Mouse (Mus musculus): ENCODE results near the gene Iqca. TPM values are rescaled to one million over a fixed set of nuclear protein-coding genes. Genes with fewer than 3 reads are reported as not detected.

Iqca gene
- polyA plus RNA-seq, 1 experiment from 2014 or later: 0.09 TPM

DNA sequence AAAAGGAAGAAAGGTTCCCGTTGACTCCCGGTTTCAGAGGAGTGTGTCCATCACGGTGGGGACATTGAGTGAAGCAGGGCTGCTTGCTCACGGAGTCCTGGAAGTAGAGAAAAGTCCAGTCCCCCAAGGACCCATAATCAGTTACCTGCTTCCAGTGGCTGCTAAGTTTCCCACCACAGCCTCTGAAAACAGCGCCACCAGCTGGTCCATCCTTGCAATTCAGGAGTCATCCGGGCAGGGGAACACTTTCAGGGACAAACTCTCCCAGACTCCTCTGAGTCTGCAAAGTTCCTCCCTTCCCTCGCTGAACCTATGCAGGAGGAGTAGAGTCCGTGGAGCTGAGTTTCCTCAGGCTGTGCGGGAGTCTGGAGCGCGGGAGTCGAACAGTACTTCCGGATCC, 6.7 kb upstream of the Iqca start:
- Histone ChIP-seq H3K4me1 (replicated peaks; ENCODE audit: insufficient read depth, low read length) (peaks cover 12% of the 10 kb centered on the region; the same call in 1 of the 2 replicates), H3K9ac (ENCODE audit: low read depth, low read length) (no peak overlapping the region), H3K36me3 (ENCODE audit: insufficient read depth, low read length) (no peaks in the 10 kb centered on the region), H3K27me3 (ENCODE audit: insufficient read depth, low read length) (no peaks in the 10 kb centered on the region), H3K4me3 (replicated peaks; ENCODE audit: low read depth, low read length) (no peak overlapping the region), H3K27ac (no peak overlapping the region), H3K9me3 (replicated peaks; ENCODE audit: low read length) (no peaks in the 10 kb centered on the region), H3K4me2 (ENCODE audit: low read length) (no peak overlapping the region)
- WGBS: 39% methylated on average over 13 of the region's 13 CpGs
- ATAC-seq (replicated peaks; ENCODE audit: low FRiP score, low read depth): no peak
- DNase-seq (ENCODE audit: low spot score): peak; percentile 45
- peak; percentile 61 for TF ChIP-seq CTCF (IDR thresholded peaks at IDR 0.05; ENCODE audit: low read depth)

DNA sequence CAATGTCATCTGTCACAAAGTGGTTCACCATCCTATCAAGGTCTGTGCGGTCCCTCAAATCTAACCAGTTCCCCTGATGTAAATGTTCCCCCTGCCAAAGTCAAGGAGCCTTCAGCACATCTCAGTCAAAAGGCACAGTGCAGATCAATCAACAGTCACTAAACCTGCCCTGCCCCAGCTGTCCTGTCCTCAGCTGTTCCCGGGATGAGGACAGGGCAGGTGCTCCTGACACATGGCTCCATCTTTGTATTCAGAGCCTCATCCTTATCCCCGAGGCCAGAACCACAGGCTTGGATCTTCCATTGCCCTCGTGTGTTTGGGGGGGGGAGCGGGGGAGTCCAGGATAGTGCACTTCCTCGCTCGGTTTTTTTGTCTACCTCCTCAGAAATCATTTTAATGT, 3.4 kb upstream of the Iqca start:
- Histone ChIP-seq H3K4me2 (ENCODE audit: low read length) (no peak overlapping the region), H3K9me3 (replicated peaks; ENCODE audit: low read length) (no peaks in the 10 kb centered on the region), H3K9ac (ENCODE audit: low read depth, low read length) (no peak overlapping the region), H3K27me3 (ENCODE audit: insufficient read depth, low read length) (no peaks in the 10 kb centered on the region), H3K27ac (no peak overlapping the region), H3K4me3 (replicated peaks; ENCODE audit: low read depth, low read length) (no peak overlapping the region), H3K4me1 (replicated peaks; ENCODE audit: insufficient read depth, low read length) (peaks cover 17% of the 10 kb centered on the region), H3K36me3 (ENCODE audit: insufficient read depth, low read length) (no peaks in the 10 kb centered on the region)
- DNase-seq (ENCODE audit: low spot score) (no peak), ATAC-seq (replicated peaks; ENCODE audit: low FRiP score, low read depth) (no peak)
- no peak for TF ChIP-seq CTCF (IDR thresholded peaks at IDR 0.05; ENCODE audit: low read depth)
- WGBS: 46% methylated on average over 7 of the region's 7 CpGs

GRCm38 (mm10) chr1:90153787-90154186, 586 bp upstream of the Iqca start:
- Histone ChIP-seq H3K27ac (no peak overlapping the region), H3K4me3 (replicated peaks; ENCODE audit: low read depth, low read length) (0 out of 2 replicates have a peak overlapping the region, but pooled peaks have one; percentile 7), H3K4me2 (ENCODE audit: low read length) (peak overlapping the region; percentile 46), H3K36me3 (ENCODE audit: insufficient read depth, low read length) (no peaks in the 10 kb centered on the region), H3K9me3 (replicated peaks; ENCODE audit: low read length) (no peaks in the 10 kb centered on the region), H3K9ac (ENCODE audit: low read depth, low read length) (no peak overlapping the region), H3K4me1 (replicated peaks; ENCODE audit: insufficient read depth, low read length) (peaks cover 13% of the 10 kb centered on the region), H3K27me3 (ENCODE audit: insufficient read depth, low read length) (no peaks in the 10 kb centered on the region)
- no peak for TF ChIP-seq CTCF (IDR thresholded peaks at IDR 0.05; ENCODE audit: low read depth)
- ATAC-seq (replicated peaks; ENCODE audit: low FRiP score, low read depth): no peak
- 13% methylated on average over 6 of the region's 6 CpGs for WGBS
- no peak for DNase-seq (ENCODE audit: low spot score)

- 59% methylated on average over 8 of the region's 8 CpGs for WGBS
- no peaks in the 10 kb centered on the region for H3K9me3 ChIP-seq (replicated peaks; ENCODE audit: low read length)
- H3K4me2 ChIP-seq (ENCODE audit: low read length): no peak overlapping the region
- DNase-seq (ENCODE audit: low spot score) (no peak), ATAC-seq (replicated peaks; ENCODE audit: low FRiP score, low read depth) (no peak)
- no peaks in the 10 kb centered on the region for H3K4me1 ChIP-seq (replicated peaks; ENCODE audit: insufficient read depth, low read length)
- H3K4me3 ChIP-seq (replicated peaks; ENCODE audit: low read depth, low read length): no peak overlapping the region
- no peaks in the 10 kb centered on the region for H3K36me3 ChIP-seq (ENCODE audit: insufficient read depth, low read length)
- no peaks in the 10 kb centered on the region for H3K27me3 ChIP-seq (ENCODE audit: insufficient read depth, low read length)
- no peak for TF ChIP-seq CTCF (IDR thresholded peaks at IDR 0.05; ENCODE audit: low read depth)
- H3K9ac ChIP-seq (ENCODE audit: low read depth, low read length): no peak overlapping the region
- no peak overlapping the region for H3K27ac ChIP-seq
Measured at GRCm38 (mm10) chr1:90139729-90140128, 13.5 kb downstream of the Iqca start.

GRCm38 (mm10) chr1:90132402-90132801, 20.8 kb downstream of the Iqca start:
- 33% methylated on average over 11 of the region's 11 CpGs for WGBS
- Histone ChIP-seq H3K36me3 (ENCODE audit: insufficient read depth, low read length) (no peaks in the 10 kb centered on the region), H3K27me3 (ENCODE audit: insufficient read depth, low read length) (no peaks in the 10 kb centered on the region), H3K4me1 (replicated peaks; ENCODE audit: insufficient read depth, low read length) (0 out of 2 replicates have a peak, but pooled peaks cover 3% of the 10 kb centered on the region), H3K9ac (ENCODE audit: low read depth, low read length) (no peak overlapping the region), H3K27ac (no peak overlapping the region), H3K4me3 (replicated peaks; ENCODE audit: low read depth, low read length) (no peak overlapping the region), H3K4me2 (ENCODE audit: low read length) (no peak overlapping the region), H3K9me3 (replicated peaks; ENCODE audit: low read length) (no peaks in the 10 kb centered on the region)
- TF ChIP-seq CTCF (IDR thresholded peaks at IDR 0.05; ENCODE audit: low read depth): no peak
- DNase-seq (ENCODE audit: low spot score): peak; percentile 32
- no peak for ATAC-seq (replicated peaks; ENCODE audit: low FRiP score, low read depth)

- H3K9ac ChIP-seq (ENCODE audit: low read depth, low read length): no peak overlapping the region
- 59% methylated on average over 7 of the region's 7 CpGs for WGBS
- no peak for DNase-seq (ENCODE audit: low spot score)
Measured at GRCm38 (mm10) chr1:90131982-90132381, 21.2 kb downstream of the Iqca start.

DNA sequence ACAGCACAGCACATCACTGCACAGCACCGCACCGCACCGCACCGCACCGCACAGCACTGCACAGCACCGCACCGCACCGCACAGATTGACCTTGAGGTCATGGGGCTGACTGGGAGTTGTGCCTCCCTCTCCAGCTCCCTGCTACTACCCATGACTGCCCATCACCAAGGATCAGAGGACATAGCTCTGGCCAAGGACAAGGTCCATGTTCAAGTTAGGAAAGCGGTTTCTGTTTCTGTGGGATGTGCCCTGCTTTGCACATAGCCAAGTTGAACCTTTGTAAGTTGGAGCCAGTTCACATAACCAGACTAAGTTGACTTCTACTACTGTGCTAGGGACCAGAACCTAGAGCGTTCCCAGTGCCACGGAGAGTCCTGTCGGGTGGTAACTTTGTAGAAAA, 28.6 kb downstream of the Iqca start:
- Histone ChIP-seq H3K36me3 (ENCODE audit: insufficient read depth, low read length) (no peaks in the 10 kb centered on the region), H3K4me3 (replicated peaks; ENCODE audit: low read depth, low read length) (no peak overlapping the region), H3K9me3 (replicated peaks; ENCODE audit: low read length) (no peaks in the 10 kb centered on the region), H3K27ac (no peak overlapping the region), H3K4me2 (ENCODE audit: low read length) (no peak overlapping the region), H3K4me1 (replicated peaks; ENCODE audit: insufficient read depth, low read length) (no peaks in the 10 kb centered on the region), H3K9ac (ENCODE audit: low read depth, low read length) (no peak overlapping the region), H3K27me3 (ENCODE audit: insufficient read depth, low read length) (no peaks in the 10 kb centered on the region)
- no peak for DNase-seq (ENCODE audit: low spot score)
- no peak for TF ChIP-seq CTCF (IDR thresholded peaks at IDR 0.05; ENCODE audit: low read depth)
- no peak for ATAC-seq (replicated peaks; ENCODE audit: low FRiP score, low read depth)
- WGBS: 90% methylated on average over 12 of the region's 12 CpGs

More at GRCm38 (mm10) chr1:90131982-90132381, 21.2 kb downstream of the Iqca start:
- Histone ChIP-seq H3K4me2 (ENCODE audit: low read length) (no peak overlapping the region), H3K27me3 (ENCODE audit: insufficient read depth, low read length) (no peaks in the 10 kb centered on the region), H3K9me3 (replicated peaks; ENCODE audit: low read length) (no peaks in the 10 kb centered on the region), H3K4me1 (replicated peaks; ENCODE audit: insufficient read depth, low read length) (0 out of 2 replicates have a peak, but pooled peaks cover 3% of the 10 kb centered on the region), H3K27ac (no peak overlapping the region), H3K4me3 (replicated peaks; ENCODE audit: low read depth, low read length) (no peak overlapping the region), H3K36me3 (ENCODE audit: insufficient read depth, low read length) (no peaks in the 10 kb centered on the region)
- TF ChIP-seq CTCF (IDR thresholded peaks at IDR 0.05; ENCODE audit: low read depth): no peak
- no peak for ATAC-seq (replicated peaks; ENCODE audit: low FRiP score, low read depth)
